Mouse (Mus musculus) liver, embryonic 14.5 days (tissue): ENCODE measurements around the gene 2610528A11Rik. TPM values are rescaled to one million over a fixed set of nuclear protein-coding genes. Genes with fewer than 3 reads are reported as not detected.

Experiments
- ATAC-seq: fragments of 200-750 bp; cut with Nextera tagmentation; 2 replicates; pipeline ENCODE4 v1.8.0; 2017; ENCODE audit warnings: moderate number of reproducible peaks, mild to moderate bottlenecking, moderate library complexity; ENCODE audit not compliant: insufficient read depth
- DNase-seq, 3 experiments: peaks; one replicate each; pipeline ENCODE4 v3.0.0-alpha.2; 2012 to 2013; ENCODE audit warnings: low read depth in 3 of 3, low spot score in 3 of 3
- H3K27ac ChIP-seq: fragments of 300-500 bp; sonication (generic); 2 replicates; pipeline ENCODE4 v1.5.1; 2014; ENCODE audit warnings: moderate library complexity, mild to moderate bottlenecking, control low read depth, inconsistent platforms
- H3K27me3 ChIP-seq: fragments of 300-500 bp; sonication (generic); 2 replicates; pipeline ENCODE4 v1.6.1; 2014; ENCODE audit warnings: mild to moderate bottlenecking, low read length, moderate library complexity; ENCODE audit not compliant: control insufficient read depth, insufficient read depth
- H3K36me3 ChIP-seq: fragments of 300-500 bp; sonication (generic); replicated peaks from 2 replicates; pipeline ENCODE4 v1.6.1; 2014; ENCODE audit warnings: low read depth; ENCODE audit not compliant: control insufficient read depth, insufficient read depth
- H3K4me1 ChIP-seq, 2 experiments: fragments of 200-500 bp in 1 of 2; fragments of 300-500 bp in 1 of 2; sonication (generic) in 1 of 2; replicated peaks; 2 replicates each; pipeline ENCODE4 v1.6.1; 2012 to 2014; ENCODE audit warnings: antibody characterized with exemption in 1 of 2, inconsistent platforms in 1 of 2, low read length in 1 of 2; ENCODE audit not compliant: control insufficient read depth in 2 of 2, insufficient read depth in 2 of 2
- H3K4me2 ChIP-seq: fragments of 300-500 bp; sonication (generic); 2 replicates; pipeline ENCODE4 v1.6.1; 2014; ENCODE audit warnings: low read depth, mild to moderate bottlenecking, control low read depth, moderate library complexity
- H3K4me3 ChIP-seq, 2 experiments: fragments of 200-500 bp in 1 of 2; fragments of 300-500 bp in 1 of 2; sonication (generic) in 1 of 2; 2 replicates each; pipeline ENCODE4 v1.5.1; 2012 to 2014; ENCODE audit warnings: low read depth in 2 of 2, low read length in 2 of 2, mild to moderate bottlenecking in 2 of 2, control low read depth in 1 of 2, inconsistent platforms in 1 of 2, moderate library complexity in 1 of 2; ENCODE audit not compliant: insufficient read depth in 1 of 2
- H3K9ac ChIP-seq: fragments of 300-500 bp; sonication (generic); replicated peaks from 2 replicates; pipeline ENCODE4 v1.6.1; 2014; ENCODE audit warnings: mild to moderate bottlenecking, control low read depth, moderate library complexity
- H3K9me3 ChIP-seq: fragments of 300-500 bp; sonication (generic); 2 replicates; pipeline ENCODE4 v1.6.1; 2016; ENCODE audit warnings: low read length, mixed read lengths; ENCODE audit not compliant: control insufficient read depth
- CTCF ChIP-seq: IDR thresholded peaks from 2 replicates; pipeline ENCODE4 v1.5.1; 2016; ENCODE audit warnings: antibody characterized with exemption, low read depth, control low read depth
- EP300 ChIP-seq: IDR thresholded peaks from 2 replicates; pipeline ENCODE4 v1.6.1; 2016; ENCODE audit warnings: antibody characterized with exemption, low read depth
- WGBS: fragments of 180-500 bp; shearing (Covaris S2); extraction: QIAGEN DNeasy Blood & Tissue Kit; methylation state at CpG from one replicate; pipeline ENCODE4 v1.1.7; 2014; ENCODE audit not compliant: insufficient replicate concordance; 5-methylcytosine and 5-hydroxymethylcytosine counted together
- polyA plus RNA-seq, 2 experiments: library from polyadenylated mRNA; depleted of rRNA in 1 of 2; stranded (reverse) in 1 of 2; unstranded in 1 of 2; fragments of >200 nt; fragmentation: Nextera tagmentation in 1 of 2; extraction: Ambion mirVana in 1 of 2; gene quantifications; 2 replicates each; pipeline versions ENCODE4 v1.2.1 to v1.2.3; 2012 to 2014

Gene 2610528A11Rik
- polyA plus RNA-seq, 2 experiments, result 0.35 TPM; not detected in 1

DNA sequence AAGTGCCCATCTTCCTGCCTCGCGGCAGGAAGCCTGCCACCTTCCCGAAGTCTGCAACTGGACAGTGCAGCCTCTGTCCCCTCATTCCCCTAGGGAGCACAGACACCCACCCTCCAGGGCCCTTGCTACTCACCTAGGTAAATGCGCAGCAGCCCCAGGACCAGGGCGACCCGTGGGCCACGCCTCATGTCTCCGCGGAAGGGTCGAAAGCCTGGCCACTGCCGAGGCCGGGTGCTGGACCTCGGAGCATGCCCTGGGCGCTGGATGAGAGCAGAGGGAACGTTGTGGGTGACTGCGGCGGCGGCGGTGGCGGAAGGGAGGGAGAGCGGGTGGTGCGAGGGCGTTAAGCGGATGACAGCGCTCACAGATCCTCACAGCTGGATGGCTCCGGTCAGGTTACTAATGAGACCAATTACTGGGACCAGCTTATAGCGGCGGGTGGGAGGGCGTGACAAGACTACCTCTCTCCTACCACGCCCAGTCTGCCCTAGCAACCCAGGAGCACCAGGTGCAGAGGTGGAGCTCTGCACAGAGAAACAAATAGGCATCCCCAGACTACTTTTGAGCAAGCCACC is 15.8 kb downstream of the 2610528A11Rik start, which contains the start of gene Cdhr1:
Gene Cdhr1 (minus strand): TSS at position 392 of the 575 bp plus-strand sequence.
- Histone ChIP-seq H3K36me3 (no peaks in the 10 kb centered on the region), H3K27me3 (peaks cover 12% of the 10 kb centered on the region), H3K4me3 (no peak within 1 kb of the TSS), H3K9ac (no peak within 1 kb of the TSS), H3K9me3 (no peaks in the 10 kb centered on the region), H3K4me2 (no peak within 1 kb of the TSS), H3K4me1 (no peaks in the 10 kb centered on the region), H3K27ac (no peak within 1 kb of the TSS)
- no peak for ATAC-seq
- DNase-seq, result no peak
- 1% methylated on average over 30 of the region's 30 CpGs for WGBS
- TF ChIP-seq EP300, result no peak
- TF ChIP-seq CTCF, result no peak

DNA sequence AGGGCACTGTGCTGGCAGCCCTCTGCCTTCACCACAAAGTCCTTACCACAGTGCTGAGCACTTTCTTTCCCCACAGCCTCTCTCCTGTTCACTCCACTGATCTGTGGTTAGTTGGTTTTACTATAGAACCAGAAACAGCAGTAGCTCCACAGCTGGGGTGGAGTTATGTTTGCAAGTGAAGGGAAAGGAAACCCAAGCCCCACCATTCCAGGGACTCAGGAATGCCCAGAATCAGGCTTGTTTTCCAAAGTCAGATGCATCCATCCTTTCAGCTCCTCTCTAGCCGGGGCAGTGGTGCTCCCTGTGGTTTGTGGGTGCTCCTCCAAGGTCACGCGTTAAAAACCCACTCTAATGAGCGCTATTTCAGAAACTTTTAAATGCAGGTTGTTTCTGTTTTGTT is 18.3 kb downstream of the 2610528A11Rik start:
- Histone ChIP-seq H3K4me3 (no peak overlapping the region), H3K9ac (no peak overlapping the region), H3K4me2 (no peak overlapping the region), H3K9me3 (no peaks in the 10 kb centered on the region), H3K4me1 (no peaks in the 10 kb centered on the region), H3K27ac (no peak overlapping the region), H3K27me3 (peaks cover 12% of the 10 kb centered on the region), H3K36me3 (no peaks in the 10 kb centered on the region)
- no peak for ATAC-seq
- WGBS, result 61% methylated on average over 4 of the region's 4 CpGs
- DNase-seq, result no peak
- TF ChIP-seq EP300, result no peak
- TF ChIP-seq CTCF, result no peak

DNA sequence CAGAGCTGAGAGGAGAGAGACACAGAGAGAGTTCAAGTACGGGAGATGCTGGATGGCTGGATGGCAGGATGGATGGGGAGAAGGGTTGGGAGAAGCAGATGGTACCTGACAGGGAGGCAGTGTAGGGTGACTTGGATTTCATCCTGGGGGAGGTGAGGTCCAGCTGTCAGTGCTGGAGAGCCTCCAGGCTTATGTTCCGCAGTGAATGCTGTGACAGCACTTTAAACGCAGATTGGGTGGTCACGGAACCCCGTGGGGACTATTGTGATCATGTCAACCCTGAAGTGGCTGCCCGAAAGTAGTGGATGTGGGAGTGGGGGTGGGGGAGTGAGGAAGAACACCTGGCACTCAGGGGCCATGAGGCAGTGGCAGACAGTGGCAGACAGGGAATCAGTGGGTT is 19.4 kb downstream of the 2610528A11Rik start:
- no peaks in the 10 kb centered on the region for H3K36me3 ChIP-seq
- no peak overlapping the region for H3K9ac ChIP-seq
- 69% methylated on average over 6 of the region's 6 CpGs for WGBS
- H3K4me2 ChIP-seq, result no peak overlapping the region
- no peak overlapping the region for H3K27ac ChIP-seq
- peaks cover 11% of the 10 kb centered on the region for H3K27me3 ChIP-seq
- no peaks in the 10 kb centered on the region for H3K9me3 ChIP-seq
- DNase-seq, result no peak
- H3K4me3 ChIP-seq, result no peak overlapping the region
- no peaks in the 10 kb centered on the region for H3K4me1 ChIP-seq
- ATAC-seq, result no peak
- TF ChIP-seq EP300, result no peak
- TF ChIP-seq CTCF, result no peak

DNA sequence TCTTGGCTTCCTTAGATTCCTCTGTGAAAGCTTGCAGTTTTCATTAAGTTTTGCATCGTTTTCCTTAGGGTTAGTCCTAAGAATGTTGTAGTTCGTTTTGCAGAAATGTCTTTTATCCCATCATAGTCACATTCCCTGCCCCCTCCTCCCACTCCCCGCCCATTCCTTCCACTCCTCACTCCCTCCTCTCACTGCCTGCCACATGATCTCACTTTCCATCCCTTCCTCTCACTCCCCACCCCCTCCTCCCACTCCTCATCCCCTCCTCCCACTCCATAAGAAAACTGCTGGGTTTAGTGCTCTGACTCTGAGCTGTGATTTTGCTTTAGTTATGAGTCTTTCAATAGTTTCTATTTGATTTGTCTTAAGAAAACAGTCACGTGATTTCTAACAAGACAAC is 30.1 kb downstream of the 2610528A11Rik start:
- H3K9me3 ChIP-seq, result no peaks in the 10 kb centered on the region
- H3K27ac ChIP-seq, result no peak overlapping the region
- no peaks in the 10 kb centered on the region for H3K36me3 ChIP-seq
- H3K27me3 ChIP-seq, result no peaks in the 10 kb centered on the region
- DNase-seq, result no peak
- no peak overlapping the region for H3K4me2 ChIP-seq
- no peak for ATAC-seq
- no peaks in the 10 kb centered on the region for H3K4me1 ChIP-seq
- no peak overlapping the region for H3K4me3 ChIP-seq
- H3K9ac ChIP-seq, result no peak overlapping the region
- no peak for TF ChIP-seq EP300
- TF ChIP-seq CTCF, result no peak
- WGBS, result 24% methylated on average over 4 of the region's 4 CpGs

DNA sequence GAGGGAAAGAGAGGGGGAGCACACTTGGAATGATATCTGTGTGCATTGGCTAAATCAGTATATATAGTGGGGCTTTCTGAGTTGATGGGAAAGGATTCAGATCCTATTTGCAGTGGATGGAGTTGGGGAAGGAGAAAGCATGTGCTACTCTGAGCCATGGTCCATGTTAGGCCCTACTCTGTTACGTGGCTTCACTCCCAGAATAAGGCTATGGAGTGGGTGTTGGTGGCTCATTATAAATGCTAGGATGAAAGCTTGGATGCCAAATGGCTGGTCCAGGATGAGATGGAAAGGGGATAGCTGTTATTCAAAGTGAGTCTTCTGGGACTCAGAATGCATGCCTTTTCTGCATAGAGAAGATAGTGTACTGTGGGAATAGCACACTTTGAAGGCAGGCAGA is 33.1 kb downstream of the 2610528A11Rik start:
- Histone ChIP-seq H3K27me3 (no peaks in the 10 kb centered on the region), H3K9ac (no peak overlapping the region), H3K4me1 (no peaks in the 10 kb centered on the region), H3K9me3 (no peaks in the 10 kb centered on the region), H3K4me3 (no peak overlapping the region), H3K27ac (no peak overlapping the region), H3K4me2 (no peak overlapping the region), H3K36me3 (no peaks in the 10 kb centered on the region)
- TF ChIP-seq CTCF (no peak), EP300 (no peak)
- ATAC-seq (no peak), DNase-seq (no peak)
- 59% methylated on average over 1 of the region's 1 CpGs for WGBS
